Mouse (Mus musculus) myocyte (in vitro differentiated cells): Measurements from ENCODE around the gene Ubxn10.

Source experiments
- CEBPB ChIP-seq: IDR thresholded peaks from 2 replicates; pipeline ENCODE4 v1.6.1; 2011; ENCODE audit warnings: mild to moderate bottlenecking, moderate library complexity; ENCODE audit not compliant: poor library complexity, insufficient read depth, severe bottlenecking
- E2F4 ChIP-seq: IDR thresholded peaks from one replicate; pipeline ENCODE4 v1.6.1; 2011; ENCODE audit warnings: mild to moderate bottlenecking, control low read depth, moderate library complexity; ENCODE audit not compliant: insufficient read depth
- MAX ChIP-seq: IDR thresholded peaks from one replicate; pipeline ENCODE4 v1.6.1; 2011; ENCODE audit warnings: low read depth, mild to moderate bottlenecking, control low read depth
- MYOD1 ChIP-seq, 3 experiments: IDR thresholded peaks; one replicate each; pipeline ENCODE4 v1.6.1; 2011; ENCODE audit warnings: control low read depth in 2 of 3, low read depth in 2 of 3, mild to moderate bottlenecking in 2 of 3, moderate library complexity in 1 of 3; ENCODE audit not compliant: insufficient read length in 2 of 3, control insufficient read depth in 1 of 3
- MYOG ChIP-seq, 3 experiments: IDR thresholded peaks; one replicate each; pipeline ENCODE4 v1.6.1; 2011; ENCODE audit warnings: control low read depth in 2 of 3, low read depth in 2 of 3, mild to moderate bottlenecking in 2 of 3; ENCODE audit not compliant: insufficient read length in 2 of 3, control insufficient read depth in 1 of 3, insufficient read depth in 1 of 3
- POLR2A ChIP-seq: IDR thresholded peaks from one replicate; pipeline ENCODE4 v1.6.1; 2011; ENCODE audit warnings: low read depth, mild to moderate bottlenecking, control low read depth, moderate library complexity; ENCODE audit not compliant: insufficient read length
- TCF12 ChIP-seq: IDR thresholded peaks from one replicate; pipeline ENCODE4 v1.6.1; 2011; ENCODE audit warnings: mild to moderate bottlenecking, control low read depth; ENCODE audit not compliant: poor library complexity, insufficient read depth, severe bottlenecking
- USF1 ChIP-seq: IDR thresholded peaks from one replicate; pipeline ENCODE4 v1.6.1; 2011; ENCODE audit warnings: low read depth, mild to moderate bottlenecking, control low read depth, moderate library complexity

GRCm38 (mm10) chr4:138689094-138689512 lies 47.9 kb downstream of the Ubxn10 start:
- TF ChIP-seq MAX (no peak), POLR2A (no peak), TCF12 (no peak), MYOD1 (IDR thresholded peaks at IDR 0.05; ENCODE audit: control insufficient read depth in 1 of 3, insufficient read length in 2 of 3, low read depth in 2 of 3) (no peak), CEBPB (no peak), USF1 (no peak), MYOG (IDR thresholded peaks at IDR 0.05; ENCODE audit: control insufficient read depth in 1 of 3, insufficient read depth in 1 of 3, insufficient read length in 2 of 3, low read depth in 2 of 3) (no peak), E2F4 (no peak)
